Mouse (Mus musculus): ENCODE measurements around the gene Eif3l.

Gene Eif3l

DNA sequence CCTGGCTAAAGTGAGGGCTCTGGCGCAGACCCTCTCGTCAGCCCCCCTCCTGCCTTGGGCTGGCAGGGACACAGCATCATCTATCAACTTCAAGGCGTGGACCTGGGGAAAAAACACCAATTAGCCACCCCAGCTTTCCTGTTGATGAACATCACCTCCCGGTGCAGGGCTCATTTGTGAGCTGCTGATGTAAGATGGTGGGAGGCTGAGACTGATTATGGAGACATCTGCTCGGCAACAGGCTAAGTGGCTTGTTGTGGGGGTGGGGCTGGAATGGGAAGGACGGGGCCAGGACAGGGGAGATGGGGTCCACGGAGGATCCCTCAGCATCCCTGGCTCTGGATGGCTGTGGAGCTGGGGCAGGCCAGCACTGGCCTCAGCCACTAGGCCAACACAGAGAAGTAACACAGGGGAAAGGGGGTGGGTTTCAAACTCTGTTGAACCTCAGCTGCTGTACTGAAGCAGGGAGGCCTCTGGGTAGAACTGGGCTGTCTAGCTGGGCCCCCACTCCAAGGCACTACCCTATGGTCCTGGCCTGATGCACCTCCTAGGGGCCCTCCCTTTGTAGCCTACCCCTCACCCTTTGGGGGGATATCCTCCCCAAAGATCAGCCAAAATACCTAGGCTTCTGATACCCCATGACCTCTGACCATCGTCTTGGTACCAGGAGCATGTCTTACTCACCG lies 24.7 kb upstream of the Eif3l start:
- DNase-seq, result no peak

DNA sequence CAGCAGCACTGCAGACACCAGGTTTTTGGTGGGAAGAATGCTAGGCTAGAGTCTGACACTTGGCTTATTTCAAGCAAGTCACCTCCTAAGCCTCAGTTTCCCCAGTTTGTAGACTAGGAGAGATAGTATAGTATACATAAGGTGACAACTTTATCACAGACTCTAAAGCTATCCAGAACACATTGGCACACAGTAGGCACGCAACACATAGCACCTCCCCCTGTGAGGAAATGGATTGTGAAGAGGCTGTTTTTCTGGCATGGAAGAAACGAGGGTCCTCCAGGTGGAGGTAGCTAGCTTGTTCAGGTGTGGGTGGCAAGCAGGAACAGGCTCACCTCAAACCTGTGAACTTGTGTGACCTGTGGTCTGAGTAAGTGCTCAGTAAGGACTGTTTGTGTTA lies 24.0 kb upstream of the Eif3l start:
- no peak for DNase-seq

DNA sequence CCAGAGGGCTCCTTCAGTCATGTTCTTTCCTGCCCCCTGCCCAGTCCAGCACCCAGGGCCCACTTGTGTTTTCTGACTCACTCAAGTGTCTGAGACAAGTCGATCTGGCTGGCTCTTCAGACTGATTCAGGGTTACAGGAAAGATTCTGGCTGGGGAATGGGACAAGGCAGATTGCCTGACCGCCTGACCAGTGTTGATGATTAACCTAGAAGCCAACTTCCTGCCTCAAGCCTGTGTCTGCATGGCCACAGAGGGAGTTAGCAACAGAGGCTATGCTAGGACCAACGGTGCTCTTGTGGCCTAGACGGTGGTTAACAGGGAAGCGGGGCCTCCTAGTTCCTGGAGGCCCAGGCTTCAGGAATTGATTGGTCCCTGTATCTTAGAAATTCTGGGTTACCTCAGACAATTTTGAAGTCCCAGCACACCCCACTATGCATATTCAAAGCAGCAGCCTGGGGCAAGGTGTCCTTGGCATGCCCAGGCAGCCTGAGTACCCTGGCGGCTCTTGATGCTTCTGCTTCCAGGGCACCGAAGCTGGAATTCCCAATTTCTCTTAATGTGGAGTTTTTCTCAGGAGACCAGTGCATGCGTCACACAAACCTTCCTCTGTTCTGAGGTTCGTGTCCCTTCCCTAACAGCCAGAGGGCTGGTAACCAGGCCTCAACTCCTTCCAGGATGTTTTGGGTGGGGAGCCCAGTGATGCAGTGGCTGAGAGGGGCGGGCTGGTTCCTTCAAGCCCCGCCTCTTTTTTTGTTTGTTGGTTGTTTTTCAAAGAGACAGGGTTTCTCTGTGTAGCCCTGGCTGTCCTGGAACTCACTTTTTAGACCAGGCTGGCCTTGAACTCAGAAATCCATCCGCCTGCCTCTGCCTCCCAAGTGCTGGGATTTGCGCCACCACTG lies 23.3 kb upstream of the Eif3l start:
- DNase-seq, result peak; percentile 87 to 90

DNA sequence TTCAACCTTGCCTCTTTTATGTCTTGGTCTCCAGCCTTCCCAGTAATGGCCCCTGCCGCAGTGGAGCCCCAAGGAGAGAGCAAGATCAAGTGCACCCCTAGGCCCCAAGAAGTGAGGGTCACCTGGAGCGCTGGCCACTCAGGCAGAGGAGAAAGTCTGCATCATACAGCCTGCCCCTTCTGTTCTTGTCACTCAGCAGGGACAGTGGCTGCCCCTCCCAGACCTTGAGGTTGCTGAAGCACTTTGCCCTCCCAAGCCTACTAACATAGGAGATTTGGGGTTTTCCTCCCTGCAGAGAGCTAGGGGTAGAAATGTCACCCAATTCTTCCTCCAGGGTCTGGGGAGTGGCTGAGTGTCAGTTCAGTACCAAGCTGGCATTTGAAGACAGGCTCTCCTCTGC lies 22.6 kb upstream of the Eif3l start:
- no peak for DNase-seq

DNA sequence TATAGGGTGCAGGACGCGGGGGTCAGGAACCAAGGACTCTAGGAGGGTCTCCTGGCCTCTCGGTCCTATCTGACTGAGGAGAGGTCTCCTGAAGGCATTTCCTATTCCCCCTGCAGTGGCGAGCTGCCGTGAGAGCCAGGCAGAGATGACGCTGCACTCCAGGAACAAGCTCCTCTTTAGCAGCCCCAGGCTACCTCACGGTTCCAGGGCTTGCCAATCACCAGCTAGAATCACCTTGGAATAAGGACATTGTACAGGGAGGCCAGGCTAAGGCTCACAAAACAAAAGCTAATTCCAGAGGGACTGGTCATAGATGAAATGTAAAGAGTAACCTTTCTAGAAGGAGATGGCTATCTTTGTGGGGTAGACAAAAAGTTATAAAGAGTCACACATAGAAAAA lies 18.4 kb upstream of the Eif3l start:
- DNase-seq, result no peak

DNA sequence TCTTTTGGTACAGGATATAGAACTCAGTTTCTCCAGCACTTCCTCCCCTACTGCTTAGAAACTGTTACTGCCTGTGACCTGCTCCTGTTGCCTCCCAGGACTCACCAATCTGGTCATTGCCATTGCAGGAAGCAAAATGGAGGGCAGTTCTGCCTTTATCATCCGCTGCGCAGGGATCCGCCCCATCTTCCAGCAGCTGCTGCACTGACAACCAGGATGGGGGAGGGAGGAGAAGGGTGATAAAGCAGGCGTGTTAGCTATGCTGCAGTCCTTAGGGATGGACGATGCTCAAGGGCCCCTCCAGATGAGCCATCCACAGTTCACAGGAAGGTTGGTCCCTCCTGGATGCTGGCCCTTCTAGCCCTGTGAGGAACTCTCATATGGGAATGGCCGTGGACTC lies 17.1 kb upstream of the Eif3l start:
- DNase-seq, result no peak

DNA sequence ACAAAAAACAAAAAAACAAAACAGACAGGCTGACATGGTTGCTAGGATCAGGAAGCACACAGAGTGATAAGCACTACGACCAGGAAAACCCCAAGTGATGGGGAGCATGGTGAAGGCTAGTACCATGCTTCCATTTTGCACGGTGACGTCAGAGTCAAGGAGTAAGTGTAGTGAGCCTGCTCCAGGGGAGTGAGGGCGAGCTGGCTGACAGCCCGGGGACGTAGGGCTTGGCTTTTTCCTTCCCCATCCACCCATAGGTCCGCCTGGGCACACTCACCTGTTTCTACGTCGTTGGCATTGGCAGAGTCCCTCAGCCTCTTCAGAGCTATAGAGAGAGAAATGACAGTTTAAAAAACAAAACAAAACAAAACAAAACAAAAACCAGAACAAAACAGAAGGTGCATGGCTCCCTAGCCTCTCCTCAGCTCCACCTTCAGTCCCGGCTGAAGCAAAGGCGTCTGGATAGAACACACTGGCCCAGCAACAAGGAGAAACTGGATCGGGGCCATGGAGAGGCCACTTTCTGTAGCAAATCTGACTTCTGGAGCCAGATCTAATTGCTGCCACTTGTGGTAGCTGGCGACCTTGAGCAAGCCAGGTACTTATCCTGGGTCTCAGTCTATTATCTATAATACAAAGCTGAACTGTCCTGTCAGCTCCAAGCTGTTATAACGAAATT lies 14.0 kb upstream of the Eif3l start:
- DNase-seq, result no peak

DNA sequence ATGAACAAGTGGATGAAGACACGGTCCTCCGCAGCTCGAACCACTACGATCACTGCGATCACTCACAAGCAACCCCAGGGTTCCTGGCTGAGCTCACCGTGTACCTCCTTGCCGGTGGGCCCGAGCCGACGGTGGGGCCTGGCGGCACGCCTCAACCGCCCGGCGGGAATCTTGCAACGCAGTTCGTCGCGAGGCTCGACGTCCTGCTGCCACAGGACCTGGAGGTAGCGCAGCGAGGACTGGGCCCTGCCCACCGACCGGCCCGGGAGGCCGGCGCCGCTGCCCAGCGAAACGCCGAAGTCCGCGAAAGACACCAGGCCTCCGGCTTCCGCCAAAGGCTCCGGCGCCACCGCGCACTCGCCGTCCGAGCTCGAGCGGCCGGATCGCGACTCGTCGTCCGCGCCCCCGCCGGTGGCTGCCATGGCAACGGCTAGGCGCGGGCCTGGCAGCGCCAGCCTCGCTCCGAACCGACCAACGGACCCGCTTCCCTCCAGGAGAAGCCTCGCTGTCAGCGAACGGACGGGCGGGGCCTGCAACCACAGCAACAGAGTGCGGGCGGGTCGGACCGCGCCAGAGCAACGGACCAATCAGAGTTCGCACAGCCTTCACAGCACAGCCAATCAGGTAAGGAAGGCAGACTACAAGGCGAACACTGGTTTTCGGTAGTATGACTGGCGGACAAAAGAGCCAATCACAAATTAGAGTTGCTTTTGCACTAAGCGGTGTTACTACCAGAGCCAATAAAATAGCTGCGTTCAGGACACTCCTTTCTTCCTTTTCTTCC lies 12.4 kb upstream of the Eif3l start, which contains the start of gene Ankrd54:
Gene Ankrd54, minus strand, starts transcription at position 518 of the 784 bp plus-strand sequence.
- DNase-seq, result peak; percentile 98 to 100

DNA sequence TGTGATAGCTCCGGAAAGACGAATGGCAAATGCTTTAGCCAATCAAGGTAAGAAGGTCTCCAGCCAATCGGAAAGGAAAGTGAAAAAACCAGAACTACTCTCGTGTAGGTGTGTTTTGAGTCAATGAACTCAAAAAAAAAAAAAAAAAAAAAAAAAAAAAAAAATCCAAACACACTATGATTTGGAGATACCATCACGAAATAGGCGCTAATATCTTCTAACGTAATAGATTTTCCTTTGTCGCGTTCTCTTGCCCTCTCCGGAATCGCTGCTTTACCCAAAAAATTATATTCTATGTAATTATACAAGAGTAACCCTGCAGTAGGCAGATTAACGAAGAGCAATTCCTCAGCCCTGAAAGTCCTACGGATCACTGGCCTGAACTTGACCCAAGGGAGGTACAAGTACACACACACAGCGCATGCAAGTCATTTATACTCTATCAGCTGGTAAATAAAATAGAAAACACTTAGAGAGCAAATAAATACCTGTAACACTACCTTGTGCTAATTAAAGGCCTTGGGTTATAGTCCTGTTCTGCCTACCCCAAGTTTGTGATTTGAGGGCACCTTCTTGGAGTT lies 11.7 kb upstream of the Eif3l start:
- peak in 1 of 2 experiments; percentile 58 for DNase-seq

DNA sequence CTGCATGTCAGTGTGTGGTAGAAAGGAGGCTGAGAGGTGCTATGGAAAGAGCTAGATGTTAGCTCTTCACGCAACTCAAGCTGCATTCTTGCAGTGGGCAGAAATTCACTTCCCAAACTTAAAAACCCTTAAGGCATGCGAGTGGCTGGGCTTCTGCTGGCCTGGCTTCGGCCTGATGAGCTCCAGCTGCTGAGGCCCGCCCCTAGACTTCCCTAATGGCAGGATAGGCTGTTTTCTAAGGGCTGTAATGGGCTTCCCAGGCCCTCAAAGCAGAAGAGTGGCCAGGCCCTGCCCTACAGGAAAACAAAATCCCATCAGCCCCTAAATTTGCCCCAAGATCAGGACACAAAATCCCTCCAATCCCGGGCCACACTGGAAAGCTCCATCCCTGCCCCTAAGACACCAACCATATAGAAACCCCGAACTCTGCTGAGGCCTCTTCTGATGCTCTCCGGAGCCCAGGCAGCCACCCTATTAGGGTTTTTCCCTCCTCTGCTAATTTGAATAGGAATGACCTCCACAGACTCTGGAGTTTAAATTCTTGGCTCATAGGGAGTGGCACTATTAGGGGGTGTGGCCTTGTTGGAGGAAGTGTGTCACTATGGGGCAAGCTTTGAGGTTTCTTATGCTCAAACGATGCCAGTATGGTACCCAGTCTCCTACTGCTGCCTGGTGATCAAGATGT lies 9.8 kb upstream of the Eif3l start:
- DNase-seq, result no peak

DNA sequence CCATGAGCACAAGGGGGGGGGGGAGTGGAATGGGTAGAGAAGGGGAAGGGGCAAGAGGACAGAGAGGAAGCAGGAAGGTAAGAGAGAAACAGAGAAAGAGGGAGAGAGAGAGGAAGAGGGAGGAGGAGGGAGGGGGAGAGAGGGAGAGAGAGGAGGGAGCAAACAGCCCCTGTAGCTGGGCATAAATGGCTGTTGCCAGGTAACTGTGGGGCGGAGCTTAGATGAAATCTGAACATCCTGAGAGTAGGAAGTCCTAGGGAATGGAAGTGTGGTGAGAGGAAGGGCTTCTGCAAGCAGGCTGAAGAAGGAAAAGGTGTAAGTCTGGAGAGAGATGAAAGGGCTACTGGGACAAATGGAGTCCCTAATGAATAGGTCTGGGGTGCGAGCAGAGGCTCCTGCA lies 8.7 kb upstream of the Eif3l start:
- DNase-seq, result peak in 1 of 2 experiments; percentile 33

DNA sequence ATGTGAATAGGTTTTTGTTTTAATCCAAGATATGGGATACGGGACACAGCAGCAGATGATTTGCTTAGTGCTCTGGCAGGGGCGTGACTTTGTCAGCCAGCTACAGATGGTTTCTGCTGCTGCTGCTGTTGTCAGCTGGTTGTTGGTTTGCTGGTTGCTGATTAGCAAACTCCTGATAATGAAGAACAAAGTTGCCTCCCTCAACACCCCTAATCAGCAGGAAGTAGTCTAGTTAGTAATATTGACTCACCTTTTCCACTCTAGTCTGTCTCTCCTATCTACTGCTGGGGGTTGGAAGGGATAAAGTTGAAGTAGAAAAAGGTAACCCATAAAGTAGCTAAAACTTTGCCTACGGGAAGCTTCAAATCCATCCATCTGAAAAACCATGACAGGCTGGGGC lies 7.3 kb upstream of the Eif3l start:
- no peak for DNase-seq

DNA sequence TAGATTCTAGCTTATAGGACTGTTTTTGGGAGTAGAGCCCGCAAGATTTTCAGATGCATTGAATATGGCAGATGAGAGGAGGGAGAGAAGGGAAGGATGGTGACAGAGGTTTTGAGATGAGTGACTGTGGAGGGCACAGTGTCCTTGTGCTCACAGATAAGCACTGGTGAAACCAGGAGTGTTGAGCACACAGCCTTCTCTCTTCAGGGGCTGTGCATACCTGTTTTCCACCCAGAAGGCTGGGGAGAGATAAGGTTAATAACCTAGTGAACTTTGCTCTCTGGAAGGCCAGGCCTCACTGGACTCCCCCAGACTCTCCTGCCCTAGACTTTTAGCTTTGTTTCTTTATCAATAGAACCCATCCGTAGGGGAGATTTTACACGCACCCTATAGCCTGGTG lies 6.6 kb upstream of the Eif3l start:
- DNase-seq, result no peak

DNA sequence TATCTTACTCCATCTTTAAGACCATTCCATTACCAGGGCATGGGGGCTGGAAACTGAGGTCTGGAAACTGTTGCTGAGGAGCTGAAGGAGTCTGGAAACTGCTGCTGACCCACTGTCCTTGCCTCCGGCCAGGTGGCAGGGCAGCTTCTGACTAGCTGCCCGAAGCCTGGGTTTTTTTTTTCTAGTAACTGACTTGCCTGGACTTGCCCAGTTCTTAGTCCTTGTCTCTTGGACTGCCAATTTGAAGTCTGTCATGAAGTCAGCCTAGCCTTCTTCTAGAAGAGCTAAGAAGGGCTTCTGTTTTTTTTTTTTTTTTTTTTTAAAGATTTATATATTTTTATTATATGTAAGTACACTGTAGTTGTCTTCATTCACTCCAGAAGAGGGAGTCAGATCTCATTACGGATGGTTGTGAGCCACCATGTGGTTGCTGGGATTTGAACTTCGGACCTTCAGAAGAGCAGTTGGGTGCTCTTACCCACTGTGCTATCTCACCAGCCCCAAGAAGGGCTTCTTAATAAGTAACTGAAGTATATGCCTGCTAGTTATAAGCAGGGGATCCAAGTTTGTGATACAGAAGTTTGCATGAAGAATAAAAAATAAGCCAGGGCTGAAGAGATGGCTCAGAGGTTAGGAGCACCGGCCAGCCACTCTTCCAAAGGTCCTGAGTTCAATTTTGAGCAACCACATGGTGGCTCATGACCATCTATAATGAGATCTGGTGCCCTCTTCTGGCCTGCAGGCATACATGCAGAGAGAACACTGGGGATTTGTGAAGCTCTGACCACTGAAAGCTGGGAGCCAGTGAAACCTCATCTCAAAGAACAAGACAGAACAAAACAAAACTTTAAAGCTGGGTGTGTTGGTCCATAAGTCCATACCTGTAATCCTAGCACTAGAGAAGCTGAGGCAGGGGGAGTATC lies 3.6 kb upstream of the Eif3l start:
- DNase-seq, result peak; percentile 46 to 49

DNA sequence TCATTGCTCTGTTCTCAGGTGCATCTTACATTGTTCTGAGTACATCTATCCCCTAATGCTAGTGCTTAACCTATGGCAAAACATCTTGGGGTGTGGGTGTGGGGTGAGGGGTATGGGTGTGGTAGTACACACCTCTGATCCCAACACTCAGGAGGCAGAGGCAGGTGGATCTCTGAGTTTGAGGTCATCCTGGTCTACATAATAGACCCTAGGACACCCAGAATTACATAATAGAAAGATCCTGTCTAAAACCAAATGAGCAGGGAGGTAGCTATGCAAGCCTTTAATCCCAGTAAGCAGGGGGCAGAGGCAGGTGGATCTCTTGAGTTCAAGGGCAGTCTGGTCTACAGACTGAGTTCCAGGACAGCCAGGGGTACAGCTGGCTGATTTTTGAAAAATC lies 1.2 kb upstream of the Eif3l start:
- no peak for DNase-seq

DNA sequence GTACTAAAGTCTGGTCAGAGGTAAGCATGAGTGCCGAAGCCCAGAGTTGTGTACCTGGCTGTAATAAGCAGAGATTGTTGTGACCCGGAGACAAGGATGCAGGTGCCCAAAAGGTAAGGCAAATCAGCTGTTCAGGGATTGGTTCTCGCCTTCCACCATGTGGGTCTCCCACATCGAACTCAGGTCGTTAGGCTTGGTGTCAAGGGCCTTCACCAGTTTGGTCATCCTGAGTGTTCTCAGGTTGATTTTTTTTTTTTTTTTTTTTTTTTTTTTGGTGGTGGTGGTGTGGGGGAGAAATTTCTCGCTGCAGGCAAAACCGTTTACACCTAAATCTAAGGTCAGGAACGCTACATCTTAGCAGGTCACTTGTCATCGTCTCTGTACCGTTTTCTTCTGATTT lies 533 bp upstream of the Eif3l start:
- DNase-seq, result no peak

DNA sequence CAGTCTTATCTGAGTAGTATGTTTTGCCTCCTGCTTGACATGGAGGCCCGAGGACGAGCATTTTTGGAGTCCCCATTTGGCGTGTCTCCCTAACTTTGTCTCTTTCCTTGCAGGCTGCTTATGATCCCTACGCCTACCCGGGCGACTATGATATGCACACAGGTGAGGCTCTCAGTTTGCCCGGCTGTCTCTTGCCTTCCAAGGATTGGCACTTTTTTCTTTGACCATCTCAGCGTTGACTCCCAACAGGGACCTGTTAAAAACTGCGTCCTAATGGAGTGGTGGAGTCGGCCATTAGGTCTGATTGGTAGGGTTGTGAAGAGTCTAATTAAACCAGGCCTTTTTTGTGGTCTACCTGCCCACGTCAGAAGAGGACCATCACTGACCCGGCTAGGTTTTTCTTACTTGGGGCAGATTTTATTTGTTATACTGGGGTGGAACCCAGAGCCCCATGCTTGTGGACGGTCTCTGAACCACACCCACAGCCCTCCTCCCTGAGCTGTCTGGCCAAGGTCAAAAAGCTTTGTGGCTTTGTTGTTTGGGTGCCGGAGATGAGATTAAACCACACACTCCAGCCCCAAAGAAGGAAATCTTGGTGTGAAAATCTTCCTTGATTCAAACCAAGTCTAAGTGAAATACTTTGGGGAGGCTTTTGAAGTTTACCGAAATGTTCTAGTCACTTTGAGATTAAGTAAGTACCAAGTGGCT lies 833 bp downstream of the Eif3l start:
- no peak for DNase-seq

DNA sequence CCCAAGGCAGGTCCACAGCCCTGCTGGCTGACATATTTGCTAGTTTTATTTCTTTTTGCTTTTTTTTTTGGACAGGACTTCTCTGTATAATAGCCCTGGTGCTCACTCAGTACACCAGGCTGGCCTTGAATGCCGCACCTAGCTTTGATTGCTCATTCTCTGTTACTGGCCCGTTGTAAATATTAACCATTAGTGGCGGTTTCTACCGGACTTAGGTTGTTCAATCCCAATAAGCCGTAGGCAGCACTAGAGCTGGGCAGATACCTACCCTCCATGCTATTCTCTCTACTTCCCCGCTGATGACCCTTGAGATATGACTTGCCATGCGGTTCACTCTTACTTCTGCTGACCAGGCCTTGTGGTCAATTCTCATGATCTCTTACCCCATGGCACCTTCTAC lies 4.6 kb downstream of the Eif3l start:
- DNase-seq, result no peak

DNA sequence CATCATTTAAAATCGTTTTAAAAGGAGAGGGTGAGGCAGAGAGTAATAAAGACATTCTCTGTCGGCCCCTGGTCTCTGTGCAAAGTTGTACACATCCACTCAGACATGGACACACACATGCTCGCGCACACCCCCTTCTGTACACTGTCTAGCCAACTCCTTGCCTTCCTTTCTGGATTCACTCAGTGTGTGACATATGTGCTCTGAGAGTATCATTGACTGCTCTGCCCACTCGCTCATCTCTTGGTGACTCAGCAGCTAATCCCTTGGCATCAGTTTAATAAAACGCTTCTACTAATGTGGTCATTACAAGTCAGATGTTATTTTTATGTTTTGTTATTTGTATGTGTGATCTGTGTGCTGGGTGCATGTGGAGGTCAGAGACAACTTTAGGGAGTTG lies 17.3 kb downstream of the Eif3l start:
- no peak for DNase-seq
